Mouse (Mus musculus): ENCODE data around the gene Spry1. TPM values are rescaled to one million over a fixed set of nuclear protein-coding genes. Genes with fewer than 3 reads are reported as not detected.

The Spry1 gene
- polyA plus RNA-seq, 1 experiment from 2014 or later, result 19.1 TPM

GRCm38 (mm10) chr3:37604976-37605875 is 34.5 kb upstream of the Spry1 start:
- Histone ChIP-seq H3K27ac (ENCODE audit: low read length) (no peak overlapping the region), H3K4me3 (ENCODE audit: low read depth, low read length) (no peak overlapping the region), H3K36me3 (ENCODE audit: control insufficient read depth, insufficient read depth, low read length) (no peaks in the 10 kb centered on the region), H3K9ac (replicated peaks; ENCODE audit: low read depth, low read length) (no peak overlapping the region), H3K4me1 (ENCODE audit: control insufficient read depth, insufficient read depth, low read length) (0 out of 2 replicates have a peak, but pooled peaks cover 6% of the 10 kb centered on the region), H3K4me2 (replicated peaks; ENCODE audit: low read depth, low read length) (no peak overlapping the region), H3K9me3 (ENCODE audit: control insufficient read depth, low read depth, low read length) (no peaks in the 10 kb centered on the region), H3K27me3 (ENCODE audit: control insufficient read depth, insufficient read depth, low read length) (no peaks in the 10 kb centered on the region)
- WGBS, result 55% methylated on average over 13 of the region's 13 CpGs
- ATAC-seq (ENCODE audit: insufficient number of reproducible peaks, insufficient read depth, low FRiP score, low read depth), result no peak

- H3K27me3 ChIP-seq (ENCODE audit: control insufficient read depth, insufficient read depth, low read length), result no peaks in the 10 kb centered on the region
- 0 out of 2 replicates have a peak, but pooled peaks cover 6% of the 10 kb centered on the region for H3K4me1 ChIP-seq (ENCODE audit: control insufficient read depth, insufficient read depth, low read length)
- no peak overlapping the region for H3K9ac ChIP-seq (replicated peaks; ENCODE audit: low read depth, low read length)
- H3K27ac ChIP-seq (ENCODE audit: low read length), result no peak overlapping the region
- no peak overlapping the region for H3K4me2 ChIP-seq (replicated peaks; ENCODE audit: low read depth, low read length)
- no peaks in the 10 kb centered on the region for H3K36me3 ChIP-seq (ENCODE audit: control insufficient read depth, insufficient read depth, low read length)
- H3K4me3 ChIP-seq (ENCODE audit: low read depth, low read length), result no peak overlapping the region
- no peak for ATAC-seq (ENCODE audit: insufficient number of reproducible peaks, insufficient read depth, low FRiP score, low read depth)
- H3K9me3 ChIP-seq (ENCODE audit: control insufficient read depth, low read depth, low read length), result no peaks in the 10 kb centered on the region
- WGBS, result 77% methylated on average over 10 of the region's 10 CpGs
Observed at GRCm38 (mm10) chr3:37605876-37606238, 33.9 kb upstream of the Spry1 start.

- H3K4me2 ChIP-seq (replicated peaks; ENCODE audit: low read depth, low read length), result no peak overlapping the region
- WGBS, result 89% methylated on average over 4 of the region's 4 CpGs
- no peak for ATAC-seq (ENCODE audit: insufficient number of reproducible peaks, insufficient read depth, low FRiP score, low read depth)
Observed at GRCm38 (mm10) chr3:37608926-37609325, 30.8 kb upstream of the Spry1 start.

GRCm38 (mm10) chr3:37610670-37611069 is 29.1 kb upstream of the Spry1 start:
- no peak overlapping the region for H3K9ac ChIP-seq (replicated peaks; ENCODE audit: low read depth, low read length)
- no peaks in the 10 kb centered on the region for H3K9me3 ChIP-seq (ENCODE audit: control insufficient read depth, low read depth, low read length)
- no peak overlapping the region for H3K4me2 ChIP-seq (replicated peaks; ENCODE audit: low read depth, low read length)
- no peaks in the 10 kb centered on the region for H3K27me3 ChIP-seq (ENCODE audit: control insufficient read depth, insufficient read depth, low read length)
- H3K27ac ChIP-seq (ENCODE audit: low read length), result no peak overlapping the region
- H3K4me1 ChIP-seq (ENCODE audit: control insufficient read depth, insufficient read depth, low read length), result no peaks in the 10 kb centered on the region
- WGBS, result 89% methylated on average over 2 of the region's 2 CpGs
- H3K36me3 ChIP-seq (ENCODE audit: control insufficient read depth, insufficient read depth, low read length), result no peaks in the 10 kb centered on the region
- no peak for ATAC-seq (ENCODE audit: insufficient number of reproducible peaks, insufficient read depth, low FRiP score, low read depth)
- no peak overlapping the region for H3K4me3 ChIP-seq (ENCODE audit: low read depth, low read length)

More at GRCm38 (mm10) chr3:37608926-37609325, 30.8 kb upstream of the Spry1 start:
- Histone ChIP-seq H3K4me3 (ENCODE audit: low read depth, low read length) (no peak overlapping the region), H3K27ac (ENCODE audit: low read length) (no peak overlapping the region), H3K36me3 (ENCODE audit: control insufficient read depth, insufficient read depth, low read length) (no peaks in the 10 kb centered on the region), H3K27me3 (ENCODE audit: control insufficient read depth, insufficient read depth, low read length) (no peaks in the 10 kb centered on the region), H3K9ac (replicated peaks; ENCODE audit: low read depth, low read length) (no peak overlapping the region), H3K4me1 (ENCODE audit: control insufficient read depth, insufficient read depth, low read length) (0 out of 2 replicates have a peak, but pooled peaks cover 6% of the 10 kb centered on the region), H3K9me3 (ENCODE audit: control insufficient read depth, low read depth, low read length) (no peaks in the 10 kb centered on the region)

- ATAC-seq (ENCODE audit: insufficient number of reproducible peaks, insufficient read depth, low FRiP score, low read depth), result no peak; the same call in 1 of the 2 replicates
- Histone ChIP-seq H3K36me3 (ENCODE audit: control insufficient read depth, insufficient read depth, low read length) (no peaks in the 10 kb centered on the region), H3K9ac (replicated peaks; ENCODE audit: low read depth, low read length) (no peak overlapping the region), H3K27ac (ENCODE audit: low read length) (no peak overlapping the region), H3K4me1 (ENCODE audit: control insufficient read depth, insufficient read depth, low read length) (no peaks in the 10 kb centered on the region), H3K9me3 (ENCODE audit: control insufficient read depth, low read depth, low read length) (no peaks in the 10 kb centered on the region), H3K4me2 (replicated peaks; ENCODE audit: low read depth, low read length) (no peak overlapping the region), H3K4me3 (ENCODE audit: low read depth, low read length) (no peak overlapping the region), H3K27me3 (ENCODE audit: control insufficient read depth, insufficient read depth, low read length) (no peaks in the 10 kb centered on the region)
- 68% methylated on average over 10 of the region's 10 CpGs for WGBS
Observed at GRCm38 (mm10) chr3:37613722-37614121, 26.0 kb upstream of the Spry1 start.

- no peak overlapping the region for H3K9ac ChIP-seq (replicated peaks; ENCODE audit: low read depth, low read length)
- H3K27me3 ChIP-seq (ENCODE audit: control insufficient read depth, insufficient read depth, low read length), result no peaks in the 10 kb centered on the region
- H3K4me1 ChIP-seq (ENCODE audit: control insufficient read depth, insufficient read depth, low read length), result no peaks in the 10 kb centered on the region
- no peak for ATAC-seq (ENCODE audit: insufficient number of reproducible peaks, insufficient read depth, low FRiP score, low read depth)
- H3K9me3 ChIP-seq (ENCODE audit: control insufficient read depth, low read depth, low read length), result no peaks in the 10 kb centered on the region
- H3K4me3 ChIP-seq (ENCODE audit: low read depth, low read length), result no peak overlapping the region
- no peaks in the 10 kb centered on the region for H3K36me3 ChIP-seq (ENCODE audit: control insufficient read depth, insufficient read depth, low read length)
- WGBS, result 77% methylated on average over 10 of the region's 10 CpGs
- no peak overlapping the region for H3K27ac ChIP-seq (ENCODE audit: low read length)
- H3K4me2 ChIP-seq (replicated peaks; ENCODE audit: low read depth, low read length), result no peak overlapping the region
Observed at GRCm38 (mm10) chr3:37614878-37615650, 24.7 kb upstream of the Spry1 start.

- no peak overlapping the region for H3K4me3 ChIP-seq (ENCODE audit: low read depth, low read length)
- no peak for ATAC-seq (ENCODE audit: insufficient number of reproducible peaks, insufficient read depth, low FRiP score, low read depth)
- 73% methylated on average over 21 of the region's 21 CpGs for WGBS
- H3K27ac ChIP-seq (ENCODE audit: low read length), result no peak overlapping the region
- no peaks in the 10 kb centered on the region for H3K36me3 ChIP-seq (ENCODE audit: control insufficient read depth, insufficient read depth, low read length)
- H3K9ac ChIP-seq (replicated peaks; ENCODE audit: low read depth, low read length), result no peak overlapping the region
- no peaks in the 10 kb centered on the region for H3K27me3 ChIP-seq (ENCODE audit: control insufficient read depth, insufficient read depth, low read length)
- no peaks in the 10 kb centered on the region for H3K9me3 ChIP-seq (ENCODE audit: control insufficient read depth, low read depth, low read length)
- no peaks in the 10 kb centered on the region for H3K4me1 ChIP-seq (ENCODE audit: control insufficient read depth, insufficient read depth, low read length)
- H3K4me2 ChIP-seq (replicated peaks; ENCODE audit: low read depth, low read length), result no peak overlapping the region
Observed at GRCm38 (mm10) chr3:37616586-37617547, 22.9 kb upstream of the Spry1 start.

- whole genome bisulfite sequencing, result 92% methylated on average over 6 of the region's 6 CpGs
- no peaks in the 10 kb centered on the region for H3K9me3 ChIP-seq (ENCODE audit: control insufficient read depth, low read depth, low read length)
Observed at GRCm38 (mm10) chr3:37632246-37632645, 7.5 kb upstream of the Spry1 start.

More at GRCm38 (mm10) chr3:37632246-37632645, 7.5 kb upstream of the Spry1 start:
- ATAC-seq (ENCODE audit: insufficient number of reproducible peaks, insufficient read depth, low FRiP score, low read depth), result no peak
- H3K27me3 ChIP-seq (ENCODE audit: control insufficient read depth, insufficient read depth, low read length), result no peaks in the 10 kb centered on the region
- H3K4me2 ChIP-seq (replicated peaks; ENCODE audit: low read depth, low read length), result no peak overlapping the region
- no peak overlapping the region for H3K9ac ChIP-seq (replicated peaks; ENCODE audit: low read depth, low read length)
- no peak overlapping the region for H3K4me3 ChIP-seq (ENCODE audit: low read depth, low read length)
- no peaks in the 10 kb centered on the region for H3K4me1 ChIP-seq (ENCODE audit: control insufficient read depth, insufficient read depth, low read length)
- no peak overlapping the region for H3K27ac ChIP-seq (ENCODE audit: low read length)
- H3K36me3 ChIP-seq (ENCODE audit: control insufficient read depth, insufficient read depth, low read length), result no peaks in the 10 kb centered on the region
